Mouse (Mus musculus): ENCODE results near the gene Nfasc. TPM values are rescaled to one million over a fixed set of nuclear protein-coding genes. Genes with fewer than 3 reads are reported as not detected.

Nfasc gene
- polyA plus RNA-seq, 1 experiment from 2014 or later, result 44.8 TPM

GRCm38 (mm10) chr1:132767422-132767821 is 25.8 kb upstream of the Nfasc start:
- Histone ChIP-seq H3K4me3 (ENCODE audit: low read depth, low read length) (no peak overlapping the region), H3K9me3 (ENCODE audit: control insufficient read depth, low read length) (no peaks in the 10 kb centered on the region), H3K9ac (replicated peaks; ENCODE audit: low read depth, low read length) (no peak overlapping the region), H3K4me2 (ENCODE audit: low read depth, low read length) (no peak overlapping the region), H3K27me3 (ENCODE audit: control insufficient read depth, insufficient read depth, low read length) (no peaks in the 10 kb centered on the region), H3K36me3 (ENCODE audit: control insufficient read depth, insufficient read depth, low read length) (no peaks in the 10 kb centered on the region), H3K4me1 (ENCODE audit: control insufficient read depth, insufficient read depth, low read length) (peaks cover 16% of the 10 kb centered on the region), H3K27ac (ENCODE audit: low read depth, low read length) (no peak overlapping the region)
- WGBS, result 81% methylated on average over 7 of the region's 7 CpGs
- ATAC-seq (ENCODE audit: low read depth), result no peak

- Histone ChIP-seq H3K4me1 (ENCODE audit: control insufficient read depth, insufficient read depth, low read length) (peaks cover 16% of the 10 kb centered on the region), H3K4me2 (ENCODE audit: low read depth, low read length) (peak overlapping the region; percentile 25), H3K27ac (ENCODE audit: low read depth, low read length) (peak overlapping the region; percentile 62; the same call in 1 of the 2 replicates), H3K9ac (replicated peaks; ENCODE audit: low read depth, low read length) (peak overlapping the region; percentile 29; the same call in 1 of the 2 replicates), H3K36me3 (ENCODE audit: control insufficient read depth, insufficient read depth, low read length) (no peaks in the 10 kb centered on the region), H3K9me3 (ENCODE audit: control insufficient read depth, low read length) (no peaks in the 10 kb centered on the region), H3K27me3 (ENCODE audit: control insufficient read depth, insufficient read depth, low read length) (no peaks in the 10 kb centered on the region), H3K4me3 (ENCODE audit: low read depth, low read length) (no peak overlapping the region)
- ATAC-seq (ENCODE audit: low read depth), result peak; percentile 72
- WGBS, result 31% methylated on average over 16 of the region's 16 CpGs
These were observed 24.5 kb upstream of the Nfasc start for GRCm38 (mm10) chr1:132765887-132766651.

GRCm38 (mm10) chr1:132765222-132765621 is 23.6 kb upstream of the Nfasc start:
- peaks cover 12% of the 10 kb centered on the region for H3K4me1 ChIP-seq (ENCODE audit: control insufficient read depth, insufficient read depth, low read length)
- no peak overlapping the region for H3K9ac ChIP-seq (replicated peaks; ENCODE audit: low read depth, low read length)
- peak; percentile 18; the same call in 1 of the 2 replicates for ATAC-seq (ENCODE audit: low read depth)
- H3K36me3 ChIP-seq (ENCODE audit: control insufficient read depth, insufficient read depth, low read length), result no peaks in the 10 kb centered on the region
- no peak overlapping the region for H3K4me2 ChIP-seq (ENCODE audit: low read depth, low read length)
- WGBS, result 86% methylated on average over 10 of the region's 10 CpGs
- H3K27ac ChIP-seq (ENCODE audit: low read depth, low read length), result peak overlapping the region; percentile 62; the same call in 1 of the 2 replicates
- no peaks in the 10 kb centered on the region for H3K9me3 ChIP-seq (ENCODE audit: control insufficient read depth, low read length)
- H3K4me3 ChIP-seq (ENCODE audit: low read depth, low read length), result no peak overlapping the region
- H3K27me3 ChIP-seq (ENCODE audit: control insufficient read depth, insufficient read depth, low read length), result no peaks in the 10 kb centered on the region

DNA sequence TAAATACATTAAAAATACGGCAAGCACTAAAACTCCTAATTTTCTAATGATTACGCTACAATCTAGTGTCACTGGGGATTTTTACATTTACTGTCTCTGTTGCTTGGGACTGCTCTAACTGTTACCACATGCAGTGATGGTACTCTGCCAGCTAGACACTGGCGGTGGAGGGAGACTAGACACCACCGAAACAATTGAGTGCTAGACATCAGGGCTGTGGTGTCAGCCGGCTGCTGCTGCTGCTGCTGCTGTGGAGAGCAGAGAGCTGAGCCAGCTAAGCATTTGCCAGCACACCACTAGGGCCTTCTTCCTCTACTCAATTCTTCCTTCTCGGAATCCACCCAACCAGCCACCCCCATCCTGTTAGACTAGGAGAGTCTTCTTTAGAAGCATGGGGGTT is 17.8 kb upstream of the Nfasc start:
- Histone ChIP-seq H3K27me3 (ENCODE audit: control insufficient read depth, insufficient read depth, low read length) (no peaks in the 10 kb centered on the region), H3K4me3 (ENCODE audit: low read depth, low read length) (no peak overlapping the region), H3K9ac (replicated peaks; ENCODE audit: low read depth, low read length) (no peak overlapping the region), H3K4me1 (ENCODE audit: control insufficient read depth, insufficient read depth, low read length) (peaks cover 7% of the 10 kb centered on the region; the same call in 1 of the 2 replicates), H3K9me3 (ENCODE audit: control insufficient read depth, low read length) (no peaks in the 10 kb centered on the region), H3K27ac (ENCODE audit: low read depth, low read length) (peak overlapping the region; percentile 16; the same call in 1 of the 2 replicates), H3K36me3 (ENCODE audit: control insufficient read depth, insufficient read depth, low read length) (no peaks in the 10 kb centered on the region), H3K4me2 (ENCODE audit: low read depth, low read length) (peak overlapping the region; percentile 55; the same call in 1 of the 2 replicates)
- whole genome bisulfite sequencing, result 29% methylated on average over 6 of the region's 6 CpGs
- peak; percentile 71; the same call in 1 of the 2 replicates for ATAC-seq (ENCODE audit: low read depth)

DNA sequence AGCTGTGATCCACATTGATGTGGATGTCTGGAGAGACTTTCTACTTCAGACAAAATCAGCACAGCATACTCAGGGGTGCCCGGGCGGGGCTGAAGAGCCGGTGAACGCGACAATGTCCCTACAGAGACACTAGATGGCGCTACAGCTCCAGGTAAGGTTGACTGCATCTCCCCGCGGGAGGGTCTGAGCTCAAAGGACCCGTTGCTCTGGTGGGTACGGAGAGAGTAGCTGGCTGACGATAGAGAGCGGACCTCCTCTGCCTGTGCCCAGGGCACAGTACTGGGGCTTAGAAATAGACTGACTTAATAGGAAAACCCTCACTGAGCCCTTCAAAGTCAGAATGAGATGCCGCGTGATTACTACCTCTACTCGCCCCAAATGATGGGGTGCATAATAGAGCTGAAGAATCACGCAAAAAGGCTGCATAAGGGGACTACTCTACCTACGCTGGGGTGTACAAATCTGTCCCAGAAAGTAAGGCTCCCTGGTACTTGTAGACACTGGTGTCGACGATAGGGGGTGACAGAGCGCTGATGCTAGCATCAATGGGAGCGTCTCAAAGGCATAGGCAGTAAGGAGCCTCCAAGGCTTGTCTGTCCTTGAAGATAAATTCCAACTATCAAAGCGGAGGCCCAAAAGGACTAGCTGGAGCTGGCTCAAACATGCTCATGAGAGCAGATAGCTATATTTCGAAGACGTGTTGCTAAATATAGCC is 17.2 kb upstream of the Nfasc start:
- H3K36me3 ChIP-seq (ENCODE audit: control insufficient read depth, insufficient read depth, low read length), result no peaks in the 10 kb centered on the region
- peak; percentile 95 for ATAC-seq (ENCODE audit: low read depth)
- H3K4me1 ChIP-seq (ENCODE audit: control insufficient read depth, insufficient read depth, low read length), result peaks cover 7% of the 10 kb centered on the region; the same call in 1 of the 2 replicates
- peak overlapping the region; percentile 55 for H3K4me2 ChIP-seq (ENCODE audit: low read depth, low read length)
- no peaks in the 10 kb centered on the region for H3K9me3 ChIP-seq (ENCODE audit: control insufficient read depth, low read length)
- H3K27ac ChIP-seq (ENCODE audit: low read depth, low read length), result peak overlapping the region; percentile 64; the same call in 1 of the 2 replicates
- no peaks in the 10 kb centered on the region for H3K27me3 ChIP-seq (ENCODE audit: control insufficient read depth, insufficient read depth, low read length)
- 6% methylated on average over 24 of the region's 24 CpGs for WGBS
- peak overlapping the region; percentile 24 for H3K4me3 ChIP-seq (ENCODE audit: low read depth, low read length)
- H3K9ac ChIP-seq (replicated peaks; ENCODE audit: low read depth, low read length), result 0 out of 2 replicates have a peak overlapping the region, but pooled peaks have one; percentile 41

GRCm38 (mm10) chr1:132755211-132755610 is 13.6 kb upstream of the Nfasc start:
- WGBS, result 76% methylated on average over 4 of the region's 4 CpGs
- no peak for ATAC-seq (ENCODE audit: low read depth)
- H3K9me3 ChIP-seq (ENCODE audit: control insufficient read depth, low read length), result no peaks in the 10 kb centered on the region
- H3K4me2 ChIP-seq (ENCODE audit: low read depth, low read length), result no peak overlapping the region
- peaks cover 7% of the 10 kb centered on the region; the same call in 1 of the 2 replicates for H3K4me1 ChIP-seq (ENCODE audit: control insufficient read depth, insufficient read depth, low read length)
- no peak overlapping the region for H3K9ac ChIP-seq (replicated peaks; ENCODE audit: low read depth, low read length)
- no peaks in the 10 kb centered on the region for H3K27me3 ChIP-seq (ENCODE audit: control insufficient read depth, insufficient read depth, low read length)
- H3K27ac ChIP-seq (ENCODE audit: low read depth, low read length), result no peak overlapping the region
- H3K4me3 ChIP-seq (ENCODE audit: low read depth, low read length), result no peak overlapping the region
- no peaks in the 10 kb centered on the region for H3K36me3 ChIP-seq (ENCODE audit: control insufficient read depth, insufficient read depth, low read length)

GRCm38 (mm10) chr1:132749217-132749884 is 7.8 kb upstream of the Nfasc start:
- H3K36me3 ChIP-seq (ENCODE audit: control insufficient read depth, insufficient read depth, low read length), result no peaks in the 10 kb centered on the region
- H3K9me3 ChIP-seq (ENCODE audit: control insufficient read depth, low read length), result no peaks in the 10 kb centered on the region
- H3K4me3 ChIP-seq (ENCODE audit: low read depth, low read length), result no peak overlapping the region
- ATAC-seq (ENCODE audit: low read depth), result no peak
- no peak overlapping the region for H3K9ac ChIP-seq (replicated peaks; ENCODE audit: low read depth, low read length)
- no peak overlapping the region for H3K4me2 ChIP-seq (ENCODE audit: low read depth, low read length)
- no peak overlapping the region for H3K27ac ChIP-seq (ENCODE audit: low read depth, low read length)
- no peaks in the 10 kb centered on the region for H3K4me1 ChIP-seq (ENCODE audit: control insufficient read depth, insufficient read depth, low read length)
- 81% methylated on average over 9 of the region's 9 CpGs for WGBS
- H3K27me3 ChIP-seq (ENCODE audit: control insufficient read depth, insufficient read depth, low read length), result no peaks in the 10 kb centered on the region

- 86% methylated on average over 9 of the region's 9 CpGs for WGBS
- Histone ChIP-seq H3K4me2 (ENCODE audit: low read depth, low read length) (no peak overlapping the region), H3K4me1 (ENCODE audit: control insufficient read depth, insufficient read depth, low read length) (no peaks in the 10 kb centered on the region), H3K27ac (ENCODE audit: low read depth, low read length) (no peak overlapping the region), H3K9ac (replicated peaks; ENCODE audit: low read depth, low read length) (no peak overlapping the region), H3K27me3 (ENCODE audit: control insufficient read depth, insufficient read depth, low read length) (no peaks in the 10 kb centered on the region), H3K4me3 (ENCODE audit: low read depth, low read length) (no peak overlapping the region), H3K9me3 (ENCODE audit: control insufficient read depth, low read length) (no peaks in the 10 kb centered on the region), H3K36me3 (ENCODE audit: control insufficient read depth, insufficient read depth, low read length) (no peaks in the 10 kb centered on the region)
- ATAC-seq (ENCODE audit: low read depth), result no peak
These were observed 4.7 kb upstream of the Nfasc start for GRCm38 (mm10) chr1:132746302-132746701.
